Mouse (Mus musculus) small intestine, adult 2 months (tissue): ENCODE data around the gene Spats2.

Experiments
- CTCF ChIP-seq: fragments of 200-500 bp; IDR thresholded peaks from 2 replicates; pipeline ENCODE4 v1.5.1; 2012; ENCODE audit warnings: low read depth, mild to moderate bottlenecking, control low read depth, inconsistent platforms, low read length, moderate library complexity, mixed read lengths; ENCODE audit not compliant: insufficient replicate concordance, insufficient read length; ENCODE audit errors: extremely low read depth
- POLR2A ChIP-seq: fragments of 200-500 bp; IDR thresholded peaks from 2 replicates; pipeline ENCODE4 v1.6.1; 2012; ENCODE audit warnings: low read depth, mild to moderate bottlenecking, control low read depth, inconsistent platforms, low read length, moderate library complexity

DNA sequence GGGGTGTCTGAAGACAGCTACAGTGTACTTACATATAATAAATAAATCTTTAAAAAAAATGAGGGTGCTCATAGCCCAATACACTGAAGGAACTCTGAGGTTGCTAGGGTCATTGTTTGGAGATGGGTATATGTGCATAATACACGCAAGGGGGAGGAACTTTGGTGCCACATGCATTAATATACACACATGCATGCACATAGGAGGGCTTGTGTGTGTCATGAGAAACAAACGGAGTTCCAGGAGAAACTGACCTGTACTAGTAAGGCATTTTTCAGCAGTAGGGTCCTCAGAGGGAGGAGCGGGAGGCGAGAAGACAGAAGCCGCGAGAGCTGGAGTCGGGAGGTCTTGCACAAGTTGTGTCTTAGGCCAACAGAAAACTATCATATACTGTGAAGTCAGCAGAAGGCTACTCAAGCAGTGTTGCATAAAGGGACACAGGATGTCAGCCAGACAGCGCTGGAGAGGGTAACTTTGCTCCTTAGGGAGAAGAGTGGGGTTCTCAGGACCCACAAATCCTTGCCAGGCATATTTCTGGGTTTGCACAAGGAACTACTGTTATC is 133.5 kb downstream of the Spats2 start:
- TF ChIP-seq CTCF (no peak), POLR2A (no peak)
